Mouse (Mus musculus) ovary, adult 18-20 months (tissue): ENCODE measurements around the gene Mast3.

Source experiments
- DNase-seq: peaks from one replicate; pipeline ENCODE4 v3.0.0; 2022; ENCODE audit warnings: low spot score, mixed read lengths

The Mast3 gene

GRCm38 (mm10) chr8:70743656-70744590 is 60.9 kb downstream of the Mast3 start:
- peak; percentile 65 for DNase-seq

GRCm38 (mm10) chr8:70742981-70743655 is 61.7 kb downstream of the Mast3 start:
- no peak for DNase-seq

- no peak for DNase-seq
These were observed 62.7 kb downstream of the Mast3 start for GRCm38 (mm10) chr8:70742176-70742575.

GRCm38 (mm10) chr8:70741661-70742060 is 63.2 kb downstream of the Mast3 start:
- no peak for DNase-seq

DNA sequence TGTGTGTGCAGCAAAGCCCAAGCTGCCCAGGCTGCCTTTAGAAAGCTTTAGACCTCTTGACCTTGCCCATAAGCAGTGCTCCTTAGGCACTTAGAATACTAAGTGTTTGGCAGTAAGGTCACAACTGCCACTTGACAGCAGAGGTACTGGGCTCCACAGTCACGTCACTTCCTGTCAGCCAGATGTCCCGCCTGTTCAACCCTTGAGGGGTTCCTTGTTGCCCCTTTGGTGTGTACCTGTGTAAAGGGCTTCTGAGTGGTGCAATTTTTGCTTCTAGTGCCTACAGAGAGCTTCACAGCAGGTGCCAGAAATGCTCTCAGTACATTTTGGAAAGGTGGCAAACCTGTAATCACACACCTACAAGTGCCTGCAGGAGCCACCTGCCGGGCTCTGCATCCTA is 66.6 kb downstream of the Mast3 start:
- no peak for DNase-seq

GRCm38 (mm10) chr8:70737705-70738104 is 67.1 kb downstream of the Mast3 start:
- no peak for DNase-seq

- DNase-seq: no peak
These were observed 73.9 kb downstream of the Mast3 start for GRCm38 (mm10) chr8:70730956-70731355.

- no peak for DNase-seq
These were observed 74.9 kb downstream of the Mast3 start for GRCm38 (mm10) chr8:70729808-70730475.
